Mouse (Mus musculus) right cerebral cortex, postnatal 10 days (tissue): ENCODE measurements around the gene Nop2.
A peak's percentile ranks its signal among the peaks of the same experiment; 100 is the strongest.

Experiments used
- DNase-seq, 2 experiments: peaks; one replicate each; pipeline ENCODE4 v3.0.0; 2021; ENCODE audit warnings: low spot score in 2 of 2

Gene Nop2

DNA sequence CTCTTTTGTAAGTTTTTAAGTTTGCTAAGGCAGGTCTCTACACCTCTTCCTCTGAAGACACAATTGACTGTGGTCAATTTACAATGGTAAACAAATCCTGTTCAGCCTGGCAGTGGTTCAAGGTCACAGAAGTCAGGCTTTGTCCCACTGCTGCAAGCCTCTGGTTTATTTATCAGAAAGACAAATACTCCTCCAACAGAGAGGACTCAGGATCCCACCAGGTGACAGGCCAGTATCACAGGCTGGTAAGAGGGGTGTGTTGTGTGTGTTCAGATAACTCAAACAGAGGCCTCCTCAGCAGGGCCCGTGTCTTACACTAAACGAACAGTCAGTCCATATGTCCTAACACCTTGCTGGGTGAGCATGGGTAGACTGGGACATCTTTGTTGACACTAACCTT, 40.8 kb downstream of the Nop2 start:
- DNase-seq: no peak

DNA sequence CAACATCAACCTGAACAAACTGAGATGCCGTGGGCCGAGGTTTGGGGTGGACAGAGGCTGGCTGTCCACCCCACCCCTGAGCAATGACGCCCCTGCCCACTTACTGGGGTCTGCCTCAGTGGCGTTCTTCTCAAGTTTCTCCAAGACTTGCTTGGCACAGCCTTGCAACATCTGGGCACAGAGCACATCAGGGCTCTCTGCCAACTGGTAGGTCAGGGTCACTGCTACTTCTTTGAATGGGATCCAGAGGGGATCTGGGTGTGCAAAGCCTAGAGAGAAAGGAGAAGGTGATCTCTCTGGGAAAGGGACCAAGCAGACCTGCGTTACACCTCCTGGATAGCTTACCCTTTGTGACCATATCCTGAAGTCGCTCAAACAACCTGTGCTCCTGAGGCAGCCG, 41.5 kb downstream of the Nop2 start:
- DNase-seq: no peak

DNA sequence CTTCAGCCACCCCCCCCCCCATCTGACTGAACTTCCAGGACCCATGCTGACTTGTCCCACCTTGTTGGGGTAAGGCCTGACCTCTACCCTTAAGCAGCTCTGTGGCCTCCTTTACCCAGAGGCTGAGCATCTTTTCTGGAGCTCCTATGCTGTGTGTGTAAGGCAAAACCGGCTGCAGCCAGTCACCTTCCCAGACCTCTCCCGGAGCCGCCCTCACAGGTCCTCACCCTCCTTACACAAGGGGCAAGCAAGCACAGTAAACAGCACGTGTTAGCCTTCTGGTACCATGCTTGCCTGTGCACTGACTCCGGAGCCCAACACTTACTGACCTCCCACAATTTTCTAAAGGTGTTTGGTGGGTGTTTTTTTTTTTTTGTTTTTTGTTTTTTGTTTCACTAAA, 43.8 kb downstream of the Nop2 start:
- no peak for DNase-seq

DNA sequence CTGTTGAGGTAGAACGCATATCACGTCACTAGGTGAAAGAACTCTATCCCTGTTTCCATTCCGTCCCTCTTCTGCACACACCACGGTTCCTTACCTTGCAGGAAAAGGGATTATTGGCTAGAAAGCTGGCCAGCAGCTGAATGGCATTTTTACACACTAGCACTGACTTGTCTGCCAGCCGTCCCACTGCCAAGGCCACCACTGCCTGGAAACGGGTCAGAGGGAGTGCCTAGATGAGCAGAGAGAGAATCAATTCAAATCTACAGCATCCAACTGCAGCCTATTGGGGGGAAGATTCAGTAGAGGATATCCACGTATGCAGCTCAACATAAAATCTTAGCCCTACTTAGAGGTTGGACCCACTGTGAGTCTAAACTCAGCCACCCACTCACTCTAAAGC, 47.9 kb downstream of the Nop2 start:
- peak in 1 of 2 experiments; percentile 23 for DNase-seq

DNA sequence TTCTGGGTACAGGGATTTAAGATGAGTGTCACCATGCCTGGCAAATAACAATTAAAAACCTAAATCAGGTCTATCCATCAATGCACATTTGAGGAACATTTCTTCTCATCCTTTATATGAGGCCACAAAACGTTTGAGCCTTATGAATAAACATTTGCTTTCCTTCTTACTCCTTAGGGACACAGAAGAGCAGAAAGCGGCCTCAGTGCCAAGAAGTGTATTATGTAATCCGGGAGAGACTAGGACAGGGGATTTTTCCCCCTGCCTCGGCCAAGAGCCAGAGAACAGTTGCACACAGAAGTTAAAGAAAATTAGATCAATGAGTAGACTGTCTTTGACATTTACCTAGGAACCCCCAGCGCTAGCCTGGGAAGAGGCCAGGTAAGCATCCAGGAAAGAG, 50.4 kb downstream of the Nop2 start:
- no peak for DNase-seq

DNA sequence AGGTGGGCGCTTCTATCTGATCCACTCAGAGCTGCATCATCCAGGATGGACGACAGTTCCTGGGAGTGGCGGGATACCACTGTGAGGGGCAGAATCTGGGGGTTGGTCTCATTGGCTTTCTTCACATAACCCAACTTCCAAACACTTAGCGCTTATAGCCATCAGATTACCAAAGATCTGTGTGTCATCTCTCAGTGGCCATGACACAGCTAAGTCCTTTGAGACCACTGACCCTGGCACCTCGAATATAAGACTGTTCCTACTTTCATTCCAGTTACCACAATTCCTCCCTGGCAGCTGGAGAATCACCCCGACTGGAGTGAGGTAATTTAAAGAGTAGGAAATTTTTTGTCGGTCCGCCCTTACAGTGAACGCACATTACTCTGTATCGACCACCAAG, 54.5 kb downstream of the Nop2 start:
- DNase-seq: no peak

DNA sequence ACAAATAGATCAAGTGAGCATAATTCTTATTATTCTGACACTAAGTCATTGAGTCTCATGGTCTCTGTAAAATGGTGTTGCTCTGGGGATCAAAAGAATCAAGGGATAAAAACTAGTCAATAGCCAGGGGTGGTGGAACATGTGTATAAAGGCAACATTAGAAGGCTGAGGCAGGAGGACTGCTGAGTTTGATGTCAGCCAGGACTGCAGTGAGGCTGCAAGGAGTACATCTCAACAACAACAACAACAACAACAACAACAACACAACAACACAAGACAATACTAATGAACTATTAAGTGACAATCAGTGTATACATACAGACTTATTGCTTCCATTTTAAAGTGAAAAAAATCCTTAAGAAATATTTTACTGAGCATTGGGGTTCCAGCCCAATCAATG, 59.1 kb downstream of the Nop2 start:
- no peak for DNase-seq

DNA sequence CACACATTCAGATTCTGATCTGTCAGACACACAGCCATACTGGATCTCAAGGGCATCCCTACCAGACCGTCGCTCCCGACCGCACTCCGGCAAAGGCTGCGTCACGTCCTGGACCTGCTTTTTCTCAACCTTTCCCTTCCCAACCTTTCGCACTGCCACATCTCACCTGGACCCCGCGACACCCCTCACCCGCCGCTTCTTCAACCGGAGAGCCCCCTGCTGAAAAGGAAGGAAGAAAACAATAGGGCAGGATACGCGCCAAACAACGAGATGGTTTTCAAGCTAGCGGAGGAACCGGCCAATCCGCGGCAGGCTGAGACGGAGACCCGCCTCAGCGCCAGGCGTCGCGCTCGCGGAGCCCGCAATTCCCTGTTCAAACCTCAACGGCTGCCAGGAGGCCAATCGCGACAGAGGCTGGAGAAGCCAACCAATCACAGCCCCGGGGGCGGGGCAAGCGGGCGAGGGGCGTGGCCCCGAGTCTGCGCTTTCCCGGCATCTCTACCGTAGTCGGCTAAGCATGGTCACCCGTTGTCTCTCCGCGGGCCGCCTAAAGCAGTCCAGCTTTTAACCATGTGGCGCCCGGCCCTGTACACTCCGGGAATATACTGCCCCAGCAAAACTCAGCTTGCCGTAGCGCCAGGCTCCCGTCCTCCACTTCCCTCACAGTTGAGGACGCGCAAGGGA, 59.8 kb downstream of the Nop2 start, which contains the start of the genes Ncapd2 and Mrpl51:
Ncapd2 (minus strand) TSS at position 370 of the 684 bp plus-strand sequence.
Mrpl51 (plus strand) TSS at position 470 of the 684 bp plus-strand sequence.
- DNase-seq: peak; percentile 99

DNA sequence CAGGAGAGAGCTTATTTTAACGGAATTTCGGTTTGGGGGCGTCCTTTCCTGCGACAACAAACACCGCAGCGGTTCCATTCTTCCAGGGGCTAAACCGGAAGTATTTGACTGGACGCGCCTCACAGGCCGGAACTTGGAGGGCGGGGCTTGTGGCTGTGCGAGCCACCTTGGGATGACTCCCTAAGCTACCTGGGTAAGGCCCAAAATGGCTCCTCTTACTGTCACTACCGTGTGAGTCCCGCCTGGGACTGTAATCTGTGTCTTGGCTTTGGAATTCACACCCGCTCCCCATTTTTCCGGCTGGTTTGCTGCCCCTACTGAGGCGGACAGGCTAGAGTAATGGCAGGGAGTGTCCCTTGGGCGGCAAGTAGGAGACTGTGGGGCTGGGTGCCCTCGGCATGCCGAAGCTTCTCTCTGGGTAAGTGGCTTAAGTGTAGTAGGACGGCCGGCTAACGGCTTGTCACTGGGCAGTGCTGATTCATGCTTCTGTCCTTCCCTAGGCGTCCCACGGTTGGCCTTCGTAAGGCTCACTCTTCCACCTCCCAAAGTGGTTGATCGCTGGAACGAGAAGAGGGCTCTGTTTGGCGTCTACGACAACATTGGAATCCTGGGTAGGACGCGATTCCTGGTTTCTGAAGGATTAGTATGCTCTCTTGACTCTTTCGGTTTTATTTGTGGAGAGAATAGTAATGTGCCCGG, 60.5 kb downstream of the Nop2 start:
- DNase-seq: peak; percentile 95

DNA sequence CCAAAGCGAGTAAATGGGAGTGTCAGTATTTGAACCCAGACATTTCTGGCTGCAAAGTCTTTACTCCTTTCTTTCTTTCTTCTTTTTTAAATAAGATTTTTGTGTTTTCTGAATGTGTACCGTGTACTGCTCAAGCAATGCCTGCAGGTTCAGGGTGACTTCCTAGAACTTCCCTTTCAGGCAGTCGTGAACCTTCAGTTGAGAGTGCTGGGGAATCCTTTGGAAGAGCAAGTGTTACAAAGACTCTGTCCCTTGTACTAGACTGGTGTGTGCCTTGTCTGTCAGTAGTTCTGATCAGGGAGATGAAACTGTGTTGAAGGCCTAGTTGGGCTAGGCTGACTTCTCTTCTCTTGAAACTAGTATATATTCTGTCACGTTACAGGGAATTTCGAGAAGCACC, 61.1 kb downstream of the Nop2 start:
- DNase-seq: no peak

DNA sequence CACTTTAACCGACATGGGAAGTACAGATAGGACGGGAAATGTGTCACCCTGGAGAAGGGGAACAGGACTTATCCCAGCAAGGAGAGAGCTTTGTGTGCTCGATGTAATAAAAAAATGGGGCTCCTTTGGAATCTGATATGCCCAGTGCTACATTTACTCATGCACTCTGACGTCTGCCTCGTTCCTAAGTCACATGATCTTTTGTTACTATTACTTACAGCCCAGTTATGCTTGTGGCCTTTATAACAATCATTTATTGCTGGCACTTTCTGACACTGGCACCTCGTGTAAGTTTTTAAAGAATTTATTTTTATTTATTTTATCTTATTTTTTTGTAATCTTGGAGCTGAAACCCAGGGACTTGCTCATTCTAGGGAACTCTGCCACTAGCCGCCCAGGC, 61.7 kb downstream of the Nop2 start:
- DNase-seq: no peak
